Mouse (Mus musculus) brain, adult 2 months (tissue): ENCODE data around the gene Ccdc74a.

ENCODE experiments used
- DNase-seq: peaks from one replicate; pipeline ENCODE4 v3.0.0; 2011; ENCODE audit warnings: low read depth, low spot score

Ccdc74a gene

GRCm38 (mm10) chr16:17641301-17641700 lies 5.0 kb upstream of the Ccdc74a start:
- DNase-seq, result no peak

- DNase-seq, result peak; percentile 98
Measured at GRCm38 (mm10) chr16:17642311-17642710, 4.0 kb upstream of the Ccdc74a start.

GRCm38 (mm10) chr16:17643437-17643990 lies 2.8 kb upstream of the Ccdc74a start:
- DNase-seq, result no peak

GRCm38 (mm10) chr16:17647156-17647555 lies 886 bp downstream of the Ccdc74a start:
- DNase-seq, result no peak

- DNase-seq, result peak; percentile 50
Measured at GRCm38 (mm10) chr16:17647566-17648340, 1.5 kb downstream of the Ccdc74a start.

- peak; percentile 64 for DNase-seq
Measured at GRCm38 (mm10) chr16:17649925-17650605, 3.8 kb downstream of the Ccdc74a start.

- DNase-seq, result no peak
Measured at GRCm38 (mm10) chr16:17650711-17651110, 4.4 kb downstream of the Ccdc74a start.

- no peak for DNase-seq
Measured at GRCm38 (mm10) chr16:17652607-17653006, 6.3 kb downstream of the Ccdc74a start.

GRCm38 (mm10) chr16:17653601-17654000 lies 7.3 kb downstream of the Ccdc74a start:
- DNase-seq, result no peak

- DNase-seq, result peak; percentile 58
Measured at GRCm38 (mm10) chr16:17654188-17654795, 8.0 kb downstream of the Ccdc74a start.

- DNase-seq, result no peak
Measured at GRCm38 (mm10) chr16:17656212-17656871, 10.1 kb downstream of the Ccdc74a start.

GRCm38 (mm10) chr16:17665568-17665967 lies 19.3 kb downstream of the Ccdc74a start:
- no peak for DNase-seq

GRCm38 (mm10) chr16:17669886-17670285 lies 23.6 kb downstream of the Ccdc74a start:
- peak; percentile 69 for DNase-seq

GRCm38 (mm10) chr16:17694860-17695259 lies 48.6 kb downstream of the Ccdc74a start:
- no peak for DNase-seq
